ENCODE assay signal across 19 mouse cellular contexts in the genomic region with DNA sequence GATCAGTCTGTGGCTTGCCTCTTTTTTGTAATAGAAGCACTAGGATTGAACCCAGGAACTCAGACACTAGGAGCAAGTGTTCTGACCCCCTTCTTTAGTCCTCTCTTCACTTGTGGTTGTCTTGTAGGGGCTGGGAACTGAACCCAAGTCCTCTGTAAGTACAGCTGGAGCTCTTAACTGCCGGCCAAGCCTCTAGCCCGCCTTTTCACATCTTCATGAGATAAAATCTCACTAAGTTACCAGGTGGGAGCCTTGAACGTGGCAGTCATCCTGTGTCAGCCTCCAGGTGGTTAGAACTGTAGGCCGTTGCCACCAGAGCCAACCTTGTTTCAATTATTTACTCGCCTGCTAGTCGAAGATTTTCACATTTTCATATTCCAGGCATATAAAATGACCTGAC.
"Had no signal": no experiment of that assay in that cellular context is flagged by ENCODE, and none has a peak within 500 bp of the region (broad histone marks: within the 10 kb centered on the region; RNA-seq: fewer than 3 reads in every experiment).

No protein-coding gene starts in this region.

- ATAC-seq: intestine, embryonic 16.5 days; lung, postnatal 0 days; midbrain, embryonic 15.5 days had no signal

- DNase-seq: kidney, adult 18-20 months; kidney, adult 9 months; kidney, postnatal 14 days; kidney, postnatal 4 days; left cerebral cortex, postnatal 4 days; liver, embryonic 13.5 days; lung, embryonic 14.5 days; retina, postnatal 1 day; right cerebral cortex, postnatal 25 days; spleen, adult 18-20 months had no signal

- H3K9me3 ChIP-seq: limb, embryonic 13.5 days; liver, embryonic 13.5 days; midbrain, embryonic 12.5 days; midbrain, embryonic 15.5 days; neural tube, embryonic 13.5 days; stomach, embryonic 15.5 days had no signal

- H3K27ac ChIP-seq: limb, embryonic 13.5 days; liver, embryonic 13.5 days; macrophage; midbrain, embryonic 12.5 days; midbrain, embryonic 15.5 days; neural tube, embryonic 13.5 days; stomach, embryonic 15.5 days had no signal

- H3K27me3 ChIP-seq: limb, embryonic 13.5 days; liver, embryonic 13.5 days; midbrain, embryonic 12.5 days; midbrain, embryonic 15.5 days; neural tube, embryonic 13.5 days; stomach, embryonic 15.5 days had no signal

- H3K4me3 ChIP-seq: limb, embryonic 13.5 days; liver, embryonic 13.5 days; midbrain, embryonic 12.5 days; midbrain, embryonic 15.5 days; myocyte; neural tube, embryonic 13.5 days; stomach, embryonic 15.5 days had no signal
